Mouse (Mus musculus): ENCODE results near the gene Vstm5.
"Not testable (repeated sequence)": the region's sequence is repeated elsewhere in the genome, so short reads cannot be mapped to it uniquely, and the experiment has no call there.

Gene Vstm5

GRCm38 (mm10) chr9:15263487-15263886 lies 24.6 kb downstream of the Vstm5 start:
- no peak for DNase-seq

- DNase-seq = no peak
Measured at GRCm38 (mm10) chr9:15273981-15274380, 35.1 kb downstream of the Vstm5 start.

- no peak for DNase-seq
Measured at GRCm38 (mm10) chr9:15276855-15277254, 38.0 kb downstream of the Vstm5 start.

GRCm38 (mm10) chr9:15278343-15278742 lies 39.5 kb downstream of the Vstm5 start:
- no peak for DNase-seq

GRCm38 (mm10) chr9:15279139-15279648 lies 40.3 kb downstream of the Vstm5 start:
- DNase-seq = no peak

GRCm38 (mm10) chr9:15279649-15280490 lies 41.0 kb downstream of the Vstm5 start, which contains the start of gene Med17:
Med17 (minus strand) TSS chr9:15279931.
- peak; percentile 95 for DNase-seq

DNA sequence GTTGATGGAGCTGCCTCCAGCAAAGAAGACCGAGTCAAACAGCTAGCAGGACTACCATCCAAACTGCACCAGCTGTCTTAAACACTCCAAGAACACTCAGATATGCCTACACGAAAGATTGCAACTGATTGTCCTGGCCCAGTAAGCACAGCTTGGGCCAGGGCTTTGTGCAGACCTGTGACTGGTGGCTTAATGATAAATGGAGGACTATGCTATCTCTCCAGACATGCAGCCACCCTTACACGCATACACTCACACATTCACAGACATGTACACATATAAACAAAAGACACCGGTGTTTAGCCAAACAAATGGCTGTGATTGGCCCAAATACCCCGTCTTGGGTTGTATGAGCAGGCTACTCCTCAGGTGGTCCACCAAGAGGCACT lies 41.6 kb downstream of the Vstm5 start:
- no peak for DNase-seq

DNA sequence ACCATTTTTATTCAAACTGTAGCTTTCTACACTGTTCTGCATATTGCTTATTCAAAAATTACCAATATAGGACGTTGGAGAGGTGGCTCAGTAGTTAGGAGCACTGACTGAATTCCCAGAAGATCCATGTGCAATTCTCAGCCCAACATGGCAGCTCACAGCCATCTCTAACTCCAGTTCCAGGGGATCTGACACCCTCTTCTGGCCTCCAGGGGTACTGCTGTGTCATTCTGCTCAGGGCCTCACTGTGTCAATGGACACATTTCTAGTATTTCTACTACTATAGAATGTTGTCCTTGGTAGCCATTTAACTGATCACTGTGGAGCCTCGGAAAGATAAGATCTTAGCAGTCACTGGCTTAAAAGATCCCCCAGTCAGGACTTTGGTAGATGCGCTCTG lies 46.6 kb downstream of the Vstm5 start:
- no peak for DNase-seq

- DNase-seq = no peak
Measured at GRCm38 (mm10) chr9:15287846-15288245, 49.0 kb downstream of the Vstm5 start.

- DNase-seq = no peak
Measured at GRCm38 (mm10) chr9:15288402-15288801, 49.6 kb downstream of the Vstm5 start.

- DNase-seq = no peak
Measured at GRCm38 (mm10) chr9:15289251-15289650, 50.4 kb downstream of the Vstm5 start.

DNA sequence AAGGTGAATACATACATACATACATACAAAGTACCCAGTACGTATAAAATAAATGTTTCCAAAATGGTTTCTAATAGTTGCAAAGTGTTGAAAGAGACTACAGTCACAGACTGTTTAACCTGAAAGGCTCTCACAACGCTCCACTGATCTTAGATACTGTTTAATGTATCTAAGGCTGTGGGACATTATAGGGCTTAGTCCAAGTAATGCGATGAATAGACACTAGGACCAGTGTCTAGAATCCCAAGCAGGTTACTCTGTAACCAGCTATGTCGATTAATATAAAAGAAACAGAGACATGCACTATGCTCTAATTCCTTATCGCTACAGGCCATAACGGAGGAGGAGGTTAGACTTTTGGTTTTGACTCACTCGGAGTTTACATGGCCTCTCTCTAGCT lies 58.3 kb downstream of the Vstm5 start:
- DNase-seq = no peak

GRCm38 (mm10) chr9:15298451-15298850 lies 59.6 kb downstream of the Vstm5 start:
- DNase-seq = no peak

- no peak for DNase-seq
Measured at GRCm38 (mm10) chr9:15300056-15300455, 61.2 kb downstream of the Vstm5 start.

DNA sequence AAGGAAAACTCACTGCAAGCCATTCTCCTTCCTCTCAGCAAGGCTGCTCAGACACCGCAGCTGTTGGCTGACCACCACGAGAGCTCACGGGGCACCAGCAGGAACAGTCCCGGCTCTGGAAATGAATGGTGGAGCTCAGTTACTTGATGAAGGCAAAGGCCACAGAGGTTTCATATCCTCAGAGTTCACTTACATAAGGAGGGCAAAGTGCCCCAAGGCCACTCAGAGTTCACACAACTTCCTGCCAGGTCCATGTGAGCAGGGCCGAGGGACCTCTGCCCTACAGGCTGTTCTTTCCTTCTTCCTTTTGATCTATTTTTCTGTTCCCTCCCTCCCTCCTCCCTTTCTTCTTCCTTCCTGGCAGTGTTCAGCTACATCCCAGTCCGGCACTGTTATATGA lies 62.6 kb downstream of the Vstm5 start:
- peak; percentile 51 to 54 for DNase-seq

DNA sequence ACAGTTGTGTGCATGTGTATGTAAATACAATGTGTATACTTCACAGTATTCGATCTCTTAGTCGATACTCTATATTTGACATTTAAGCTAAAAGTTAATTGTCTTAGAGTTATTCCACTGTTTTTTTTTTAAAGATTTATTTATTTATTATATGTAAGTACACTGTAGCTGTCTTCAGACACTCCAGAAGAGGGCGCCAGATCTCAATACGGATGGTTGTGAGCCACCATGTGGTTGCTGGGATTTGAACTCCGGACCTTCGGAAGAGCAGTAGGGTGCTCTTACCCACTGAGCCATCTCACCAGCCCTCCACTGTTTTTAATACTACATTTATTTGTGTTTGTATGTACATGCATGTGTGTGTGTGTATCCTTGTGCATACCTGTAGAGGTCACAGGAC lies 63.2 kb downstream of the Vstm5 start:
- not testable (repeated sequence) for DNase-seq

DNA sequence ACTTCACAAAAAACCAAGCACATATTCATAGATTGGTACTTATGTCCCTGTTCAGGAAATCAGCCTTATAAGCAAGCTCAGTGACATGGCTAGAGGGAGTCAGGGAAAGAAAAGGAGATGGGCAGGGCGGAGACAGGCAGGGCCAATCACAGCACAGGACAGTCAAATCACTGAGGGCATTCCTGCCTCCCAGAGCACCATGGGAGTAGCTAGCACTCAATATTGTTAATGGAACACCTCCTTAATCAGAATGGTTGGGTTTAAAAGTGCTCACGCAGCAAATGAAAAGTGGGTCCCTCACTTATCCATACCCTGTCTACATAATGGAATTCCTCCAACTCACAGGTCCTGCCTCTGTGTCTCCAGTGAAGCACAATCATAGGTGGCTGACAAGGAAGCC lies 64.0 kb downstream of the Vstm5 start:
- no peak for DNase-seq

DNA sequence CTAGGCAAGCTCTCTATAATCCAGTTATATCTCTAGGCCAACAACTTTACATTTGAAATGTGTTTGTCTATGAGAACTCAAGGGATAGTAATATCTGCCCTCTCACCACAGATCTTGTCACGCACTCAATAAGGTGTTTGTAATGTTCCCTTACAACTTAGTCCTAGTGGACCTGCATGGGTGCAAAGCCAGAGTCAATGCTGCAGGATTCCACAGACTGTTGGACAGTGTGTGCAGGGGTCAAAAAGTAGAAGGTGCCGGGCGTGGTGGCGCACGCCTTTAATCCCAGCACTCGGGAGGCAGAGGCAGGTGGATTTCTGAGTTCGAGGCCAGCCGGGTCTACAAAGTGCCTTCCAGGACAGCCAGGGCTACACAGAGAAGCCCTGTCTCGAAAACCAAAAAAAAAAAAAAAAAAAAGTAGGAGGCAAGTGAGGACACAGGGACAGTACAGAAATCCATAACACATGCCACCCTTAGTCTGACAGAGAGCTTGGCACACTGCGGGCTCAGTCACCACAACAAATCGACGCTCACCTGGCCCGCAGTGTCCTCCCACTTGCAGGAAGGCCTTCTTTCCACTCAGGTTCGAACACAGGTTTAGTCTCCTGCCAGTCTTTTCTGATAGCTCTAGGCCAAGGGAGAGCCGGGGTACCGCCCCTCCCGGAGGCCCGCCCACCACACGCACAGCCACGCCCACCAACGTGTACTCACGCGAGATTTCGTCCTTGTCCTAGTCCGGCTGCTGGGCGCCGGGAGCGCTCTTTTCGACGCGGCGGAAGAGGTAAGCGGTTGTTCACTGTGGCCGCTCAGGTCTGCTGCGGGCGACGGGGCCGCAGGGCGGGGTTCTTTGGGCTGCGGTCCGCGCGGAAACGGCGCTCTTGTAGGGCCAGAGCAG lies 66.9 kb downstream of the Vstm5 start, which contains the start of gene Taf1d:
TSS of gene Taf1d (plus strand) at position 712 of the 895 bp plus-strand sequence.
- peak; percentile 98 to 99 for DNase-seq

- no peak for DNase-seq
Measured at GRCm38 (mm10) chr9:15306398-15307119, 67.7 kb downstream of the Vstm5 start, which contains the start of gene 4931406C07Rik. 4931406C07Rik (minus strand) TSS chr9:15306448.

GRCm38 (mm10) chr9:15307257-15307656 lies 68.4 kb downstream of the Vstm5 start:
- no peak for DNase-seq

GRCm38 (mm10) chr9:15308254-15308653 lies 69.4 kb downstream of the Vstm5 start:
- no peak for DNase-seq
